Comparison of ENCODE assay signal across 8 mouse cellular contexts in the genomic region with DNA sequence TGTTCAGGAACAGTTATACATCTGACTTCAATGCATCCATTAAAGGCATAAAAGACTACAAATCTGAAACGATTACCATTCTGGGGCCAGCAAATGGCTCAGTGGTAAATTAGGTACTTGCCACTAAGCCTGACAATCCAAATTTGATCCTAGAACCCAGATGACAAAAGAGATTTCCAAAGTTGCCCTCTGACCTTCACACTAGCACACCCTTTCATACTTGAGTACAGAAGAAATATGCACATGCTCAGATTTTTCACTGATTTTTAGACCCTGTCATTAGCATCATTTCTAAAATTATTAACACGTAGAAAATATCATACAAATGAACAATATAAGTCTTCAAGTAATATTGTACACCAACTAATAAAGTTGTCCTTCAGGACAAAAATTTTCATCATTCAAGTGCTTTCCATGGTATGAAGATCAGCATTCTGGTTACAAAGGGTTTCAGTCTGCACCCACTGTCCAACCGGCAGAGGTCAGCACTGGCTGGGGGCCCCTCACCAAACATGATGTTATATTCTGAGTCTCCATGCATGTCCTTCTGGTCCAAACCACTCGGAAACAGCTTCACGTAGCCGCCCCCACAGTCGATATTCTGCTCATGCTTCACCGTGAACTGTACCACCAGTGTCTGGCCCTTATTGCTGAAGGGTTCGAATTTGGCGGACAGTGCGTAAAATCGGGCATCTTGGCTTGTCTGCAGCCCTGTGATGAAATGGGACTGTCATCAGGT. TPM values are rescaled to one million over a fixed set of nuclear protein-coding genes. Genes with fewer than 3 reads are reported as not detected.
A peak's percentile ranks its signal among the peaks of the same experiment; 100 is the strongest.
DNase-seq lines count a peak whose midpoint lies in the region; ATAC-seq and TF ChIP-seq lines count a peak whose summit lies in the region.

No protein-coding gene starts in this region.

- peak overlapping the region; percentile 91 for H3K4me2 ChIP-seq in forebrain, embryonic 13.5 days
- H3K4me2 ChIP-seq in lung, embryonic 15.5 days: peak overlapping the region; percentile 66

- peaks cover 45% of the 10 kb centered on the region for H3K4me1 ChIP-seq in forebrain, embryonic 13.5 days
- H3K4me1 ChIP-seq in kidney, adult 2 months (ENCODE audit: control insufficient read depth, insufficient read depth, low read length): peaks cover 11% of the 10 kb centered on the region
- peaks cover 30% of the 10 kb centered on the region for H3K4me1 ChIP-seq in lung, embryonic 15.5 days

- H3K9me3 ChIP-seq in forebrain, embryonic 13.5 days (replicated peaks): no peaks in the 10 kb centered on the region
- no peaks in the 10 kb centered on the region for H3K9me3 ChIP-seq in lung, embryonic 15.5 days

- H3K27ac ChIP-seq in forebrain, embryonic 13.5 days: peak overlapping the region; percentile 33; the same call in 1 of the 2 replicates
- H3K27ac ChIP-seq in kidney, adult 2 months (ENCODE audit: insufficient read depth, low read depth, low read length): peak overlapping the region; percentile 60
- peak overlapping the region; percentile 77; the same call in 1 of the 2 replicates for H3K27ac ChIP-seq in lung, embryonic 15.5 days

- no peak for ATAC-seq in forebrain, embryonic 13.5 days
- ATAC-seq in lung, embryonic 15.5 days (ENCODE audit: borderline replicate concordance, extremely low read depth, low FRiP score, low TSS enrichment): no peak
- no peak for ATAC-seq in megakaryocyte-erythroid progenitor cell, adult 5-6 weeks (replicated peaks; ENCODE audit: low FRiP score, low TSS enrichment, poor library complexity, severe bottlenecking)

- H3K36me3 ChIP-seq in forebrain, embryonic 13.5 days (ENCODE audit: poor library complexity, severe bottlenecking): peaks cover 42% of the 10 kb centered on the region
- H3K36me3 ChIP-seq in kidney, adult 2 months (ENCODE audit: control insufficient read depth, insufficient read depth, low read length): peaks cover 11% of the 10 kb centered on the region
- peaks cover 44% of the 10 kb centered on the region for H3K36me3 ChIP-seq in lung, embryonic 15.5 days

- no peak for TF ChIP-seq POLR2A in kidney, adult 2 months (IDR thresholded peaks at IDR 0.05; ENCODE audit: low read depth, low read length)

- TF ChIP-seq CTCF in kidney, adult 2 months (conservative IDR thresholded peaks at IDR 0.05; ENCODE audit: insufficient read depth, insufficient read length, low read depth, low read length): peak; percentile 45

- H3K4me3 ChIP-seq in forebrain, embryonic 13.5 days: peak overlapping the region; percentile 91
- H3K4me3 ChIP-seq in kidney, adult 2 months (ENCODE audit: insufficient read depth, low read depth, low read length): peak overlapping the region; percentile 92
- peak overlapping the region; percentile 82 for H3K4me3 ChIP-seq in lung, embryonic 15.5 days

- intact Hi-C loops in left cerebral cortex, postnatal 4 days (cut with DNase I): no loop called here

- 16% methylated on average over 12 of the region's 12 CpGs for WGBS in forebrain, embryonic 13.5 days
- WGBS in kidney, adult 2 months: 8% methylated on average over 12 of the region's 12 CpGs
- 8% methylated on average over 12 of the region's 12 CpGs for WGBS in lung, embryonic 15.5 days

- no peaks in the 10 kb centered on the region for H3K27me3 ChIP-seq in forebrain, embryonic 13.5 days
- no peaks in the 10 kb centered on the region for H3K27me3 ChIP-seq in kidney, adult 2 months (replicated peaks; ENCODE audit: control insufficient read depth, insufficient read depth, low read length)
- no peaks in the 10 kb centered on the region for H3K27me3 ChIP-seq in lung, embryonic 15.5 days

- H3K9ac ChIP-seq in forebrain, embryonic 13.5 days: peak overlapping the region; percentile 97
- H3K9ac ChIP-seq in lung, embryonic 15.5 days: peak overlapping the region; percentile 90

- DNase-seq in left cerebral cortex, postnatal 4 days: peak; percentile 67
- DNase-seq in left cerebral cortex, adult 11 months (ENCODE audit: low spot score): no peak
- DNase-seq in adrenal gland, postnatal 14 days: peak; percentile 72
- DNase-seq in kidney, adult 2 months: peak; percentile 57
- peak; percentile 45 to 52 for DNase-seq in spleen, postnatal 36 days (ENCODE audit: low spot score in 2 of 2)

RNA-seq across cellular contexts. Expression of gene Calr, which starts 1.2 kb away (rescaled TPM):
- 100 to 1,000 TPM; 528 to 548 TPM for total RNA-seq in left cerebral cortex, postnatal 4 days (2021)
- total RNA-seq in adrenal gland, postnatal 14 days (2021): 521 and 554 TPM in 2 replicates
- polyA plus RNA-seq in forebrain, embryonic 13.5 days (2015; fragmentation: Nextera tagmentation; extraction: Ambion mirVana): 549 and 569 TPM in 2 replicates
- 316 and 337 TPM in 2 replicates for polyA plus RNA-seq in kidney, adult 2 months (2012; rRNA removed)
- polyA plus RNA-seq in lung, embryonic 15.5 days (2015; fragmentation: Nextera tagmentation; extraction: Ambion mirVana): 1,037 and 1,080 TPM in 2 replicates
- total RNA-seq in megakaryocyte-erythroid progenitor cell, adult 5-6 weeks (2014; fragmentation: Nextera tagmentation): 286 and 320 TPM in 2 replicates
- 1,361 and 1,527 TPM in 2 replicates for total RNA-seq in megakaryocyte-erythroid progenitor cell, adult 5-6 weeks (2017)

RNA-seq across cellular contexts. Expression of gene Rad23a, which starts 5.1 kb away (rescaled TPM):
- total RNA-seq in left cerebral cortex, postnatal 4 days (2021): 10 to 100 TPM; 44.1 to 49.7 TPM
- total RNA-seq in adrenal gland, postnatal 14 days (2021): 108 TPM in 2 replicates
- polyA plus RNA-seq in forebrain, embryonic 13.5 days (2015; fragmentation: Nextera tagmentation; extraction: Ambion mirVana): 93.9 and 114 TPM in 2 replicates
- 73.0 TPM in 2 replicates for polyA plus RNA-seq in kidney, adult 2 months (2012; rRNA removed)
- polyA plus RNA-seq in lung, embryonic 15.5 days (2015; fragmentation: Nextera tagmentation; extraction: Ambion mirVana): 112 and 127 TPM in 2 replicates
- total RNA-seq in megakaryocyte-erythroid progenitor cell, adult 5-6 weeks (2014; fragmentation: Nextera tagmentation): 94.8 and 151 TPM in 2 replicates
- 38.4 and 43.7 TPM in 2 replicates for total RNA-seq in megakaryocyte-erythroid progenitor cell, adult 5-6 weeks (2017)

RNA-seq across cellular contexts. Expression of gene Farsa, which starts 11.3 kb away (rescaled TPM):
- total RNA-seq in left cerebral cortex, postnatal 4 days (2021): 10 to 100 TPM; 86.2 to 90.4 TPM
- total RNA-seq in adrenal gland, postnatal 14 days (2021): 55.2 and 63.4 TPM in 2 replicates
- polyA plus RNA-seq in forebrain, embryonic 13.5 days (2015; fragmentation: Nextera tagmentation; extraction: Ambion mirVana): 123 and 127 TPM in 2 replicates
- polyA plus RNA-seq in kidney, adult 2 months (2012; rRNA removed): 37.5 and 37.6 TPM in 2 replicates
- polyA plus RNA-seq in lung, embryonic 15.5 days (2015; fragmentation: Nextera tagmentation; extraction: Ambion mirVana): 96.9 and 98.9 TPM in 2 replicates
- 101 and 104 TPM in 2 replicates for total RNA-seq in megakaryocyte-erythroid progenitor cell, adult 5-6 weeks (2014; fragmentation: Nextera tagmentation)
- total RNA-seq in megakaryocyte-erythroid progenitor cell, adult 5-6 weeks (2017): 151 and 153 TPM in 2 replicates

RNA-seq across cellular contexts. Expression of gene Gadd45gip1, which starts 14.2 kb away (rescaled TPM):
- total RNA-seq in left cerebral cortex, postnatal 4 days (2021): 10 to 100 TPM; 18.4 to 18.9 TPM
- 44.4 and 45.7 TPM in 2 replicates for total RNA-seq in adrenal gland, postnatal 14 days (2021)
- polyA plus RNA-seq in forebrain, embryonic 13.5 days (2015; fragmentation: Nextera tagmentation; extraction: Ambion mirVana): 42.6 and 47.0 TPM in 2 replicates
- polyA plus RNA-seq in kidney, adult 2 months (2012; rRNA removed): 24.2 and 41.0 TPM in 2 replicates
- polyA plus RNA-seq in lung, embryonic 15.5 days (2015; fragmentation: Nextera tagmentation; extraction: Ambion mirVana): 43.4 and 47.0 TPM in 2 replicates
- 28.3 and 31.1 TPM in 2 replicates for total RNA-seq in megakaryocyte-erythroid progenitor cell, adult 5-6 weeks (2014; fragmentation: Nextera tagmentation)
- 53.1 and 61.8 TPM in 2 replicates for total RNA-seq in megakaryocyte-erythroid progenitor cell, adult 5-6 weeks (2017)

RNA-seq across cellular contexts. Expression of gene Dand5, which starts 22.9 kb away (rescaled TPM):
- total RNA-seq in left cerebral cortex, postnatal 4 days (2021): 1 to 10 TPM; 4.9 to 5.5 TPM
- total RNA-seq in adrenal gland, postnatal 14 days (2021): 7.1 and 7.4 TPM in 2 replicates
- 7.3 and 8.2 TPM in 2 replicates for polyA plus RNA-seq in forebrain, embryonic 13.5 days (2015; fragmentation: Nextera tagmentation; extraction: Ambion mirVana)
- 4.4 and 4.5 TPM in 2 replicates for polyA plus RNA-seq in kidney, adult 2 months (2012; rRNA removed)
- 6.0 and 6.3 TPM in 2 replicates for polyA plus RNA-seq in lung, embryonic 15.5 days (2015; fragmentation: Nextera tagmentation; extraction: Ambion mirVana)
- total RNA-seq in megakaryocyte-erythroid progenitor cell, adult 5-6 weeks (2014; fragmentation: Nextera tagmentation): 4.7 TPM in 2 replicates
- 3.5 and 3.7 TPM in 2 replicates for total RNA-seq in megakaryocyte-erythroid progenitor cell, adult 5-6 weeks (2017)
